Mouse (Mus musculus): ENCODE measurements around the gene Mal.
A peak's percentile ranks its signal among the peaks of the same experiment; 100 is the strongest.
"Not testable (repeated sequence)": the region's sequence is repeated elsewhere in the genome, so short reads cannot be mapped to it uniquely, and the experiment has no call there.

Mal gene

DNA sequence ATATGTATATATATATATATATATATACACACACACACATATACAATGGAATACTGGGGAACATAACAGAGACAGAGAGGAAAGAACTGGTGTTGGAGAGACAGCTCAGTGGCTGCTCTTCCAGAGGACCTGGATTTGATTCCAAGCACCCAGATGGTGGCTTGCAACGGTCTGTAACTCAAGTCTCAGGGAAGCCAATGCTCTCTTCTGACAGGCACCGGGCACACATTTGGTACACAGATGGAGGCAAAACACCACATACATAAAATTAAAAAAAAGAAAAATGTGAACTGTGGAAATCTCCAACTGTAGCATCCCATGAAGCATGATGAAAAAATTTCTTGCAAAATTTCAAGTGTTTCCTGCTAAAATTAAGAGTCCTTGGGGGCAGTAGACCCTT lies 31.7 kb downstream of the Mal start:
- DNase-seq (ENCODE audit: extremely low read depth, low read depth): no peak

DNA sequence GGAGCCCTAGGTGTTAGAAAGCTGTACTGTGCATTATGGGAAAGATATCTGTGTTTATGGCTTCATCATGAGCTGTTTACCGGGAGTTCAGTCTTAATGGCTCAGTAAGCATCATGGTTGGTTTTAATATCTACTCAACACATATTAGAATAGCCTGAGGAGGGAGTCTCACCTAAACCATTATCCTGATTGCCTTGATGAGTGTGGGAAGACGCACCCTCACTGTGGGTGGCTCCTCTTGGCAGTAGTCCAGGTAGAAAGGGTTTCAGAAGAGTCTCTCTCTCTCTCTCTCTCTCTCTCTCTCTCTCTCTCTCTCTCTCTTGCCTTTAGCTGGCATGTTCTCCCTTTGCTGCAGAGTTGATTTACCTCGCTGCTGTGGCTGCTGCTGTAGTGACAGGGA lies 34.4 kb downstream of the Mal start:
- peak; percentile 11 for DNase-seq (ENCODE audit: extremely low read depth, low read depth)

DNA sequence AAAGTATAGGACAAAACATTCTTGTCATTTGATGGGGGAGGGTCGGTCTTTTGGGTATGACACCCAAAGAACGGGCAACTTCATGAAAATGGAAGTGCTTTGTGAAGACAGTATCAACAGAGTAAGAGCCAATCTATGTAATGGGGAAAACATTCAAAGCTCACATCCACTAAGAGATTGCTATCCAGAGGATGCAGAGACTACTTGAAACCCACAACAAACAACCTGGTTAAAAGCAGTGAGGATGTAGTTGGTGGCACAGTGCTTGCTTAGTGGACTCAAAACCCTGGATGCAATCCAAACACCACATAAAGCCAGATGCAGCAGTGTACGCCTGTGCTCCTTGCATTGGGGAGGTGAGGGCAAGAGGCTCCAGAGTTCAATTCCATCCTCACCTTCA lies 37.2 kb downstream of the Mal start:
- DNase-seq (ENCODE audit: extremely low read depth, low read depth): no peak

DNA sequence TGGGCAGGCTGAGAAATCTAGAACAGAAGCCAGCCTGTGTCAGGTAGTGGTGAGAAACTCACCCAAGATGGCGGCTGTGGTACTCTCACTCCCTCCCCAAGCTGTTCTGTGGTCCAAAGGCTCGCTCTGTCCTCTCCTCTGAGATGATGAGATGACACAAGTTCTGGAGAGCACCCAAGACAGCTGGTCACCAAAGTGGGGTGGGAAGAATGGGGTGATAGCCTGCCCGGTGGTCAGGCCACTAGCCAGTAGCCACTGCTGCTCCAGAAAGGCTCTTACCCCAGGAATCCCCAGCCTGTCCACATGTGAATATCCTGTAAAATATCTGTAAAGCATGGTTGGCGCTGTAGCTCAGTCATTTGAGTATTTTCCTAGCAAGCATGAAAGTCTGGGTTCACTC lies 44.2 kb downstream of the Mal start:
- no peak for DNase-seq (ENCODE audit: extremely low read depth, low read depth)

DNA sequence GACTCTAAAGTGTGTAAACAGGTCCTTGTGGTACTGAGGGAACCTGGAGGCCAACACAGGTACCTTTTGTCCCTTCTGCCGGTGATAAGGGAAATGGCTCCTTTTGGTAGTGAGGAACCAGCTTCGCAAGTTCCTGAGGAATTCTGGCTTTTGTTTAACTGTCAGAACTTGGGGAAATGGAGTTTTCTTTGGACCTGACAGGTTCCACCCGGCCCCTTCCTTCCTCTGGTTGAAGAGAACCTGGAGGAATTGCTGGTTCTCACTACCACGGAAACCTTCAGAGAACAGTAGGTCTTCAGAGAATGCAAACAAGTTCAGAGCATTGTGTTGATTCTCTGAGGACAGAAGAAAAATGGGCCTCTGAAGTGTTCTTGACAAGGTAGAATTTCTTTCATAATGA lies 45.1 kb downstream of the Mal start:
- DNase-seq (ENCODE audit: extremely low read depth, low read depth): no peak

DNA sequence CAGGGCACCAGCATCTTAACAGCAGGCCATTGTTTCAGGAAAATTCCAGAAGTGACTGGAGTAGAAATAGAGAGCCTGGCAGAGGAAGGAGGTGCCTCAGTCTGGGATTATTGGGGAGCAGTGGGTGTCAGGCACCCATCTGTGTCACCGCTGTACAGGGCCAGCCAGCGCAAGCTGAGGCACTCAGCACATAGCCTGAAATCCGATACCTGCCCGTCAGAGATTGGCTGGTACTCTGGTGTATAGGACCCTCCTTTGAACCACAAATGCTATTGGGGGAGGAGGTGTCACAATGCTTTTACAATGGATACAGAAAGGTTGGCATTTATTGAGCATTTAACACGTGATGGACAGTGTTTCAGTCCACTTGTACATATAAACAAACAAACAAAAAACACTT lies 47.5 kb downstream of the Mal start:
- DNase-seq (ENCODE audit: extremely low read depth, low read depth): no peak

DNA sequence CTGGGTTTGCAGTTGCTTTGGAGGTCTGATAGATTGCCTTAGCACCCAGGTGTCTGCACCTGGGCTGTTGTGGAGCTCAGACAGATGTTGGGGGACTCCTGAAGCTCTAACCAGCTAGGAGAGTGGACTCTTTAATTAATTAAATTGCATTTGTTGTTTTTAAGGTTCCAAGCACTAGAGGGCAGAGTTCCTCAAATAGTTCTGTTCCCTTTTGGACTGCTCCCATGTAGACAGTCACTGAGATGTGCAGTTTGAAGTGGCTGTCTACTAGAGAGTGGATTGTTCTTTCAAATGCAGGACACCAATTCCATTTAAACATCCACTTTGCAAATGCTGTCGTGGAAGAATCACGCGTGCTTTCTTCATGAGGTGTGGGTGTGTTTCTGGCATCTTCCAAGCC lies 48.3 kb downstream of the Mal start:
- DNase-seq (ENCODE audit: extremely low read depth, low read depth): peak; percentile 24

DNA sequence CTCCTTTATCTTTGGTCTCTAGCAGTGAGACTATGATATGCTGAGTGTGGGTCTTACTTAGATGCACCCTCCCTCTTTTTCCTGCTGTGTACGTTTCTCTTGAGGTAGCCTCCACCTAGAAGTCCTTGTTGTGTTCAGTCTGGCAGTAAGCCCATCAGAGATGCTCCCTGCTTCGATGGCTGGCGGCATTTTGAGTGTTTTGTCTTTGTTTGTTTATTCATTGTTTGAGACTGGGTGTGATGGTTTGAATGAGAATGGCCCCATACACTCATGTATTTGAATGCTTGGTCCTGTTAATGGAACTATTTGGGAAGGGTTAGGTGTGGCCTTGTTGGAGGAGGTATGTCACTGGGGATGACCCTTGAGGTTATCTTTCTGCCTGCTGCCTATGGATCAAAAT lies 51.3 kb downstream of the Mal start:
- no peak for DNase-seq (ENCODE audit: extremely low read depth, low read depth)

DNA sequence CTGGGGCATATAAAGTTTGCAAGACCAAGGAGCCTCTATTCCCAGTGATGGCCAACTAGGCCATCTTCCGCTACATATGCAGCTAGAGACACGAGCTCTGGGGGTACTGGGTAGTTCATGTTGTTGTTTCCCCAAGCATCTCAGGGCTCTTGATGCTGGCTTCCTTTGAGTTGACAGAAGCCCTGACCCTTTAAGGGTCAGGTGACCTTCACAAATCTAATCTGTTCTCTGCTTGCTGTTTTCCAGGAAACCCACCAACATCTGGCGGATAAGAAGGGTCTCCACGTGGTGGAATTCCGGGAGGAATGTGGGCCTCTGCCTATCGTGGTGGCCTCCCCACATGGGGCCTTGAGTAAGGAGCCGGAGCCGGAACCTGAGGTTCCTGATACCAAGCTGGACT lies 53.1 kb downstream of the Mal start:
- DNase-seq (ENCODE audit: extremely low read depth, low read depth): not testable (repeated sequence)

DNA sequence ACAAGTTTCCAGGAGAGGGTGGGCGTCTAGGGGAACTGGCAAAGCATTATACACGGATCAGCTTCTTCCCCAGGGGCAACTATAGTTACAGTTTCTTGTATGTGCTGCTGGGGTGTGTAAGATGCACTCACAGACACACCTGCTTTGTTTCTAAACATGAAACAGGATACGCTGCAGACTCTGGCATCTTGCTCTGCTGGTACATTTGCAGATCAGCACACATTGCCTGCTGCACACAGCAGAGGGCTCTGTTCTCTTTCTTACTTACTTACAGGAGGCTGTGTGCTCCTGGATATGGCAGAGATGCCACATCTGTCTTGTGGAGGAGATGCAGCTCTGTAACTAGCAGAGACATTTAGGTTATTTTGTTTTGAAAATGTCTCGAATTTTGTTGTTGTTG lies 65.7 kb downstream of the Mal start:
- DNase-seq (ENCODE audit: extremely low read depth, low read depth): no peak

DNA sequence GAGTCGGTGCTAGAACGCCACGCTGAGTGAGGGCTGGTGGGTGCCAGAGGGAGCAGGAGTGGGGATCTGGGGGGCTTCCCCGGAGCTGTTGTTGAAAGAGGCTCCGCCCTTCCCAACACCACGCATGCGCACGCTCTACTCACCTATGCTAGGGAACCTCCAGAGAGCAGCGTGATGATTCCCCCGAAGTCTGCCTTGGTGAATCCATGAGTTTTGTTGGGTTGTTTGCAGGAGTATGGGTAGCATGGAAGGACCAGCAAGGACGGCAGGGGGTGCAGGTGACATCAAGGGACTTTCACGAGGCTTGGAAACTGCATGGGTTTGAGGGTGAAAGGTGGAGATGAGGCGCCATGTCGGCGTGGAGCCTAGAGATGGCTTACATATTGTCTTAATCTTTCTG lies 66.3 kb downstream of the Mal start:
- DNase-seq (ENCODE audit: extremely low read depth, low read depth): no peak

DNA sequence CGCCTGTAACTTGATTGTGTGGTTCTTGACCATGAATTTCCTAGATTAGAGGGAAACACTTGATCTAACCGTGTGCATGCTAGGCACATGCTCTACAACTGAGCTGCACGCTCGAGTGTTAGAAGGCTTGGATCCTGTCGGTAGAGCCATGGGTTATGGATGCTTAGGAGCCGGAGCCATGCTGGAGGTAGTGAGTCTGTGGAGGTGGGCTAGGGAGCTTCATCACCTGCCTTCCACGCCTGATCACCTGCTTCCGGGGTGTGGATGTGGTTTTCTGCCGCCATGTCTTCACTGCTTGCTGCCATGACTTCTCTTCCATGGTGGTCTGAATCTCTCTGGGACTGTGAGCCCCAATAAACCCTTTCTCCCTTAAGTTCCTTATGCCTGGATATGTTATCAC lies 67.6 kb downstream of the Mal start:
- DNase-seq (ENCODE audit: extremely low read depth, low read depth): peak; percentile 20

DNA sequence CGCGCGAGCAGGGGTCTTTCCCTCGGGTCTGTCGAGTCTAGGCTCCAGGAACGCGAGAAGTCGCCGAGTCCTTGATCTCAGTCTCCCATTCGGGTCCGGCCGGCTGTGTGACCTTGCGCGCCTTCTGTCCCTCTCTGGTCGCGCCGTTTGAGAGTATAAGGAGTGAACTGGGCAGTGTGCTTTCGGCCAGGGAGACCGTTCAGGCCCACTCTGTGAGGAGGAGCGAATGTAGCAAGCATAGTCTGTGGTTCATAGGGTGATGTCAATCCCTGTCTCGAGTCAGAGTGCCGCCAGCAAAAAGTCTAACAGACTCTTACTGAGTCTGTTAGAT lies 69.0 kb downstream of the Mal start:
- DNase-seq (ENCODE audit: extremely low read depth, low read depth): no peak

DNA sequence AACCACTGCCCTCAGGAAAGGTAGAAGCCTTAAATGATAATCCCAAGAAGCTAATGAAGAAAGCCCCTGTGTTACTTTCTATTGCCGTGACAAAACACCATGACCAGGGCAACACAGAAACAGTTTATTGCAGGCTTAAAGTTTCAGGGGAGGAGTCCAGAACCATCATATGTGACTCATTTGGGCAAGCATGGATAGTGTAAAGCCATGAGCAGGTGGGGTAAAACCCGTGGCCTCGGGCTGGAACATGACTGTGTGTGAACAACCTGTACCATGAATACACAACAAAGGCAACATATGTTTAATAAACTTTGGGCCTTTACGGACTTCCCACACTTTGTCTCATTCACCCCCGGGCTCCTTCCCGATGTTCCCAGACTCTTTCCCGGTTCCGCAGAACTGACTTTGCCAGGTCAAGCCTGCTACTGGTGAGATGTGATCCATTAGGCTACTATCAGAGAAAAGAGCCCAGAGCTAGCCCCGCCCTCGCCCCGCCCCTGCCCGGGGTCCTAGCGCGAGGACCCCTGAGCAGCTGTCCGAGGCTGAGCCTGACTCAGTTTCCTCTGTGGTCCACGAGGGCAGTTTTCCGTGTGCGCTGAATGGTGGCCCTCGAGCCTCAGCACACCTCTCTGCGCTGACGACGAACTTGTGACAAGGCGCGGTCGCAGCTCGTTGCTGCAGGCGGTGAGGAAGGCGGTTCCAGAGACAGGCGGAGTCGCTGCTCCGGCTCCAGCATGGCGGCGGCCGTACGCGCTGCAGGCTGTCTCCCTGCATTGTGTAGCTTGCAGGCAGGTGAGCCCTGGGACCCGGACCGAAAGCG lies 69.6 kb downstream of the Mal start, which contains the start of the genes Zfp661 and Mrps5:
Gene Zfp661, minus strand, starts transcription at position 401 of the 820 bp plus-strand sequence.
Gene Mrps5, plus strand, starts transcription at position 529 of the 820 bp plus-strand sequence.
- DNase-seq (ENCODE audit: extremely low read depth, low read depth): peak; percentile 49

DNA sequence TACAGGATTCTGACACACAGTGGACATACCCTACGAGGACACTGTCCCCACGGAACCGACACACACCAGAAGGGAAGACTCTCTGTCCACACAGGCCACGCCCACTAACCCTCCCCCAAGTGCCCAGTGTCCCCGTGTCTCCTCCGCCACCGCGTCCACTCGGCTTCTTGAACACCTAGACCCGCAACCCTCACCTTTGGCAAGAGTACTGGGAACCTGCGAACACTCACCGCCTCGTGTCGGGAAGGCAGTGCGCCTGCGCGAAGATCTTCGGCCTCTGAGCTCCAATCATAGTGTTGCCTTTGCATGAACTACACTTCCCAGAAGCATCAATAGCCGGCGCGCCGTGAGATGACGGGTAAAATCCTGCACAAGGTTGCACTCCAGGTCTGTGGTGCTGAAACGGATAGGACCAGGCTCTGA lies 72.0 kb downstream of the Mal start:
- peak; percentile 93 for DNase-seq (ENCODE audit: extremely low read depth, low read depth)

Measured in MEL-GATA-1-ER (cell line).